Mouse (Mus musculus) B cell, adult 67 days (primary cell): ENCODE results near the gene Eef2k. TPM values are rescaled to one million over a fixed set of nuclear protein-coding genes. Genes with fewer than 3 reads are reported as not detected.

ENCODE experiments used
- total RNA-seq, 2 experiments: library from RNA; stranded (reverse); gene quantifications; 4 replicates each; pipeline ENCODE4 v1.2.4; 2023

Gene Eef2k
- total RNA-seq = 10 to 100 TPM; 22.5 to 28.3 TPM

GRCm38 (mm10) chr7:120842345-120843036, at the start of gene Eef2k:
Gene Eef2k (plus strand): TSS chr7:120842831.

GRCm38 (mm10) chr7:120811834-120812415, 30.7 kb upstream of the Eef2k start, which contains the start of gene Gm5737:
Gene Gm5737 (plus strand): TSS chr7:120812365.

GRCm38 (mm10) chr7:120917592-120918461, 75.2 kb downstream of the Eef2k start, which contains the start of gene Polr3e:
Gene Polr3e (plus strand): TSS chr7:120917744.

Other genes with a start within 250 kb of the Eef2k start
- gene Uqcrc2, start 207.7 kb upstream of the Eef2k start, total RNA-seq = 10 to 100 TPM; 81.3 to 88.7 TPM
- gene Pdzd9, start 172.5 kb upstream of the Eef2k start, total RNA-seq = not detected
- gene Mosmo, start 165.2 kb upstream of the Eef2k start, total RNA-seq = 10 to 100 TPM; 14.4 to 22.2 TPM
- gene Vwa3a, start 103.5 kb upstream of the Eef2k start, total RNA-seq = not detected
- not detected for gene Gm5737, start 30.5 kb upstream of the Eef2k start, total RNA-seq
- 10 to 100 TPM; 39.0 to 44.5 TPM for gene Polr3e, start 74.9 kb downstream of the Eef2k start, total RNA-seq
- 1 to 10 TPM; 4.0 to 4.1 TPM for gene Cdr2, start 139.5 kb downstream of the Eef2k start, total RNA-seq
- not detected for gene Mfsd13b, start 139.7 kb downstream of the Eef2k start, total RNA-seq
- 10 to 100 TPM; 21.1 to 23.3 TPM for gene Mettl9, start 191.6 kb downstream of the Eef2k start, total RNA-seq
- gene Igsf6, start 231.7 kb downstream of the Eef2k start, total RNA-seq = under 1 TPM in 1 of 2 experiments, not detected in 1; 0.81 TPM
- gene Otoa, start 238.8 kb downstream of the Eef2k start, total RNA-seq = 1 to 10 TPM; 2.7 to 3.0 TPM